Mouse (Mus musculus): ENCODE measurements around the gene Gm20905. TPM values are rescaled to one million over a fixed set of nuclear protein-coding genes. Genes with fewer than 3 reads are reported as not detected.

Gm20905 gene
- not detected in 2 replicates for polyA plus RNA-seq (2021; fragmentation: Nextera tagmentation)
- long read RNA-seq, experiment 1: 0 reads
- long read RNA-seq, experiment 2: 0 reads

GRCm38 (mm10) chrY:37259503-37259902, at the start of gene Gm20905:
Gm20905 (minus strand) TSS chrY:37259603.

Measured in layer of hippocampus, adult 6 months (tissue).